Mouse (Mus musculus): ENCODE measurements around the gene Mios.

Mios gene

GRCm38 (mm10) chr6:8209047-8209865, at the start of gene Mios:
Gene Mios, plus strand, starts transcription at chr6:8209222.
- DNase-seq (ENCODE audit: low spot score in 2 of 2), result peak; percentile 79 to 80

GRCm38 (mm10) chr6:8160001-8160400, 49.0 kb upstream of the Mios start:
- no peak for DNase-seq (ENCODE audit: low spot score in 2 of 2)

GRCm38 (mm10) chr6:8164741-8165140, 44.3 kb upstream of the Mios start:
- DNase-seq (ENCODE audit: low spot score in 2 of 2), result no peak

- DNase-seq (ENCODE audit: low spot score in 2 of 2), result no peak
Observed at GRCm38 (mm10) chr6:8172101-8172500, 36.9 kb upstream of the Mios start.

GRCm38 (mm10) chr6:8174062-8174461, 35.0 kb upstream of the Mios start:
- DNase-seq (ENCODE audit: low spot score in 2 of 2), result no peak

GRCm38 (mm10) chr6:8175346-8175745, 33.7 kb upstream of the Mios start:
- no peak for DNase-seq (ENCODE audit: low spot score in 2 of 2)

- no peak for DNase-seq (ENCODE audit: low spot score in 2 of 2)
Observed at GRCm38 (mm10) chr6:8176116-8176515, 32.9 kb upstream of the Mios start.

- DNase-seq (ENCODE audit: low spot score in 2 of 2), result peak; percentile 7 to 42
Observed at GRCm38 (mm10) chr6:8178397-8178941, 30.6 kb upstream of the Mios start.

GRCm38 (mm10) chr6:8188599-8189233, 20.3 kb upstream of the Mios start:
- no peak for DNase-seq (ENCODE audit: low spot score in 2 of 2)

- DNase-seq (ENCODE audit: low spot score in 2 of 2), result no peak
Observed at GRCm38 (mm10) chr6:8189917-8190316, 19.1 kb upstream of the Mios start.

- DNase-seq (ENCODE audit: low spot score in 2 of 2), result no peak
Observed at GRCm38 (mm10) chr6:8192517-8192916, 16.5 kb upstream of the Mios start, which contains the start of gene Col28a1. Gene Col28a1, minus strand, starts transcription at chr6:8192617.

- DNase-seq (ENCODE audit: low spot score in 2 of 2), result no peak
Observed at GRCm38 (mm10) chr6:8209866-8210186, 804 bp downstream of the Mios start.

GRCm38 (mm10) chr6:8210661-8211060, 1.6 kb downstream of the Mios start:
- DNase-seq (ENCODE audit: low spot score in 2 of 2), result no peak

GRCm38 (mm10) chr6:8227035-8227434, 18.0 kb downstream of the Mios start:
- DNase-seq (ENCODE audit: low spot score in 2 of 2), result no peak

- DNase-seq (ENCODE audit: low spot score in 2 of 2), result no peak
Observed at GRCm38 (mm10) chr6:8228596-8228995, 19.6 kb downstream of the Mios start.

GRCm38 (mm10) chr6:8258316-8258715, 49.3 kb downstream of the Mios start:
- no peak for DNase-seq (ENCODE audit: low spot score in 2 of 2)

- peak; percentile 98 to 99 for DNase-seq (ENCODE audit: low spot score in 2 of 2)
Observed at GRCm38 (mm10) chr6:8259004-8259666, 50.1 kb downstream of the Mios start, which contains the start of the genes Rpa3, Umad1 and Gm45062. Gene Rpa3, minus strand, starts transcription at chr6:8259173. Gene Umad1, plus strand, starts transcription at chr6:8259288. Gene Gm45062, plus strand, starts transcription at chr6:8259450.

GRCm38 (mm10) chr6:8259667-8260044, 50.6 kb downstream of the Mios start:
- DNase-seq (ENCODE audit: low spot score in 2 of 2), result no peak

- DNase-seq (ENCODE audit: low spot score in 2 of 2), result no peak
Observed at GRCm38 (mm10) chr6:8271047-8271446, 62.0 kb downstream of the Mios start.

- DNase-seq (ENCODE audit: low spot score in 2 of 2), result no peak
Observed at GRCm38 (mm10) chr6:8274387-8275054, 65.5 kb downstream of the Mios start.

GRCm38 (mm10) chr6:8275098-8275497, 66.1 kb downstream of the Mios start:
- DNase-seq (ENCODE audit: low spot score in 2 of 2), result peak; percentile 89 to 92

GRCm38 (mm10) chr6:8276431-8276830, 67.4 kb downstream of the Mios start:
- DNase-seq (ENCODE audit: low spot score in 2 of 2), result no peak

Measured in right cerebral cortex, adult 2 months (tissue).